Mouse (Mus musculus): ENCODE results near the gene Zfand3. TPM values are rescaled to one million over a fixed set of nuclear protein-coding genes. Genes with fewer than 3 reads are reported as not detected.

Zfand3 gene
- total RNA-seq, 2 experiments from 2014 or later, result 10.4 to 13.4 TPM

- ATAC-seq (replicated peaks; ENCODE audit: low FRiP score, poor library complexity, severe bottlenecking), result no peak
These were observed 195.8 kb downstream of the Zfand3 start for GRCm38 (mm10) chr17:30200283-30200682.

GRCm38 (mm10) chr17:30205062-30205825, 200.7 kb downstream of the Zfand3 start:
- ATAC-seq (replicated peaks; ENCODE audit: low FRiP score, poor library complexity, severe bottlenecking), result no peak

- ATAC-seq (replicated peaks; ENCODE audit: low FRiP score, poor library complexity, severe bottlenecking), result no peak
These were observed 205.7 kb downstream of the Zfand3 start for GRCm38 (mm10) chr17:30210262-30210661.

- ATAC-seq (replicated peaks; ENCODE audit: low FRiP score, poor library complexity, severe bottlenecking), result no peak
These were observed 206.4 kb downstream of the Zfand3 start for GRCm38 (mm10) chr17:30210936-30211335.

- no peak for ATAC-seq (replicated peaks; ENCODE audit: low FRiP score, poor library complexity, severe bottlenecking)
These were observed 208.1 kb downstream of the Zfand3 start for GRCm38 (mm10) chr17:30212647-30213046.

GRCm38 (mm10) chr17:30213371-30213770, 208.8 kb downstream of the Zfand3 start:
- no peak for ATAC-seq (replicated peaks; ENCODE audit: low FRiP score, poor library complexity, severe bottlenecking)

- no peak for ATAC-seq (replicated peaks; ENCODE audit: low FRiP score, poor library complexity, severe bottlenecking)
These were observed 209.9 kb downstream of the Zfand3 start for GRCm38 (mm10) chr17:30214393-30214792.

- no peak for ATAC-seq (replicated peaks; ENCODE audit: low FRiP score, poor library complexity, severe bottlenecking)
These were observed 211.2 kb downstream of the Zfand3 start for GRCm38 (mm10) chr17:30215741-30216140.

GRCm38 (mm10) chr17:30221677-30222076, 217.1 kb downstream of the Zfand3 start:
- no peak for ATAC-seq (replicated peaks; ENCODE audit: low FRiP score, poor library complexity, severe bottlenecking)

- no peak for ATAC-seq (replicated peaks; ENCODE audit: low FRiP score, poor library complexity, severe bottlenecking)
These were observed 217.8 kb downstream of the Zfand3 start for GRCm38 (mm10) chr17:30222361-30222760.

- no peak for ATAC-seq (replicated peaks; ENCODE audit: low FRiP score, poor library complexity, severe bottlenecking)
These were observed 218.3 kb downstream of the Zfand3 start for GRCm38 (mm10) chr17:30222837-30223236.

GRCm38 (mm10) chr17:30225030-30225740, 220.7 kb downstream of the Zfand3 start:
- ATAC-seq (replicated peaks; ENCODE audit: low FRiP score, poor library complexity, severe bottlenecking), result no peak

GRCm38 (mm10) chr17:30228439-30229215, 224.1 kb downstream of the Zfand3 start:
- ATAC-seq (replicated peaks; ENCODE audit: low FRiP score, poor library complexity, severe bottlenecking), result no peak

- no peak for ATAC-seq (replicated peaks; ENCODE audit: low FRiP score, poor library complexity, severe bottlenecking)
These were observed 225.9 kb downstream of the Zfand3 start for GRCm38 (mm10) chr17:30230428-30230827.

GRCm38 (mm10) chr17:30231483-30231882, 226.9 kb downstream of the Zfand3 start:
- no peak for ATAC-seq (replicated peaks; ENCODE audit: low FRiP score, poor library complexity, severe bottlenecking)

GRCm38 (mm10) chr17:30232698-30233097, 228.2 kb downstream of the Zfand3 start:
- no peak for ATAC-seq (replicated peaks; ENCODE audit: low FRiP score, poor library complexity, severe bottlenecking)

GRCm38 (mm10) chr17:30235380-30235779, 230.8 kb downstream of the Zfand3 start:
- no peak for ATAC-seq (replicated peaks; ENCODE audit: low FRiP score, poor library complexity, severe bottlenecking)

- ATAC-seq (replicated peaks; ENCODE audit: low FRiP score, poor library complexity, severe bottlenecking), result no peak
These were observed 232.1 kb downstream of the Zfand3 start for GRCm38 (mm10) chr17:30236611-30237010.

- no peak for ATAC-seq (replicated peaks; ENCODE audit: low FRiP score, poor library complexity, severe bottlenecking)
These were observed 233.1 kb downstream of the Zfand3 start for GRCm38 (mm10) chr17:30237600-30237999.

GRCm38 (mm10) chr17:30239458-30239857, 234.9 kb downstream of the Zfand3 start:
- ATAC-seq (replicated peaks; ENCODE audit: low FRiP score, poor library complexity, severe bottlenecking), result no peak

Data from erythroblast, adult 5-6 weeks (primary cell).